Mouse (Mus musculus) stomach, embryonic 15.5 days (tissue): ENCODE results near the gene 3110040M04Rik. TPM values are rescaled to one million over a fixed set of nuclear protein-coding genes. Genes with fewer than 3 reads are reported as not detected.
"Not testable (repeated sequence)": the region's sequence is repeated elsewhere in the genome, so short reads cannot be mapped to it uniquely, and the experiment has no call there.

ENCODE experiments used
- ATAC-seq: fragments of 200-750 bp; cut with Nextera tagmentation; 2 replicates; pipeline ENCODE4 v1.8.0; 2017; ENCODE audit warnings: low read depth, moderate number of reproducible peaks, moderate TSS enrichment; ENCODE audit not compliant: insufficient read depth, low FRiP score
- H3K27ac ChIP-seq: fragments of 300-500 bp; sonication (generic); 2 replicates; pipeline ENCODE4 v1.5.1; 2015; ENCODE audit warnings: mild to moderate bottlenecking, inconsistent platforms
- H3K27me3 ChIP-seq: fragments of 300-500 bp; sonication (generic); replicated peaks from 2 replicates; pipeline ENCODE4 v1.6.1; 2015; ENCODE audit warnings: inconsistent platforms
- H3K36me3 ChIP-seq: fragments of 300-500 bp; sonication (generic); 2 replicates; pipeline ENCODE4 v1.6.1; 2015; ENCODE audit warnings: inconsistent platforms
- H3K4me1 ChIP-seq: fragments of 300-500 bp; sonication (generic); 2 replicates; pipeline ENCODE4 v1.6.1; 2015; ENCODE audit warnings: inconsistent platforms
- H3K4me2 ChIP-seq: fragments of 300-500 bp; sonication (generic); 2 replicates; pipeline ENCODE4 v1.6.1; 2015; ENCODE audit warnings: mild to moderate bottlenecking, inconsistent platforms
- H3K4me3 ChIP-seq: fragments of 300-500 bp; sonication (generic); replicated peaks from 2 replicates; pipeline ENCODE4 v1.5.1; 2015; ENCODE audit warnings: inconsistent platforms
- H3K9ac ChIP-seq: fragments of 300-500 bp; sonication (generic); 2 replicates; pipeline ENCODE4 v1.6.1; 2015; ENCODE audit warnings: inconsistent platforms
- H3K9me3 ChIP-seq: fragments of 300-500 bp; sonication (generic); 2 replicates; pipeline ENCODE4 v1.6.1; 2016; ENCODE audit warnings: inconsistent platforms
- WGBS: fragments of 180-500 bp; shearing (Covaris S2); methylation state at CpG from one replicate; pipeline ENCODE4 v1.1.7; 2015; 5-methylcytosine and 5-hydroxymethylcytosine counted together
- polyA plus RNA-seq: library from polyadenylated mRNA; unstranded; fragments of >200 nt; fragmentation: Nextera tagmentation; extraction: Ambion mirVana; gene quantifications from 2 replicates; pipeline ENCODE4 v1.2.1, GENCODE M21; 2015

The 3110040M04Rik gene
- polyA plus RNA-seq, 1 experiment from 2014 or later: 0.33 TPM

GRCm38 (mm10) chr1:151198120-151198519 lies 5.8 kb upstream of the 3110040M04Rik start, which contains the start of gene Gm47995:
TSS of gene Gm47995 (plus strand) at chr1:151198448.
- H3K4me3 ChIP-seq, H3K36me3 ChIP-seq, H3K9ac ChIP-seq, H3K4me1 ChIP-seq, H3K9me3 ChIP-seq, H3K27me3 ChIP-seq, H3K27ac ChIP-seq, H3K4me2 ChIP-seq, ATAC-seq: not testable (repeated sequence)
- 69% methylated on average over 3 of the region's 4 CpGs for WGBS

GRCm38 (mm10) chr1:151200620-151201019 lies 3.3 kb upstream of the 3110040M04Rik start:
- not testable (repeated sequence) for H3K9ac ChIP-seq, H3K9me3 ChIP-seq, H3K4me2 ChIP-seq, H3K27me3 ChIP-seq, H3K4me1 ChIP-seq, ATAC-seq, H3K27ac ChIP-seq, H3K36me3 ChIP-seq, H3K4me3 ChIP-seq

GRCm38 (mm10) chr1:151202771-151203170 lies 1.1 kb upstream of the 3110040M04Rik start:
- H3K27me3 ChIP-seq: not testable (repeated sequence)
- 68% methylated on average over 4 of the region's 5 CpGs for WGBS
- ATAC-seq: peak; percentile 50; the same call in 1 of the 2 replicates

GRCm38 (mm10) chr1:151208493-151208892 lies 4.6 kb downstream of the 3110040M04Rik start:
- not testable (repeated sequence) for H3K27ac ChIP-seq
- ATAC-seq: peak; percentile 43; the same call in 1 of the 2 replicates

More at GRCm38 (mm10) chr1:151202771-151203170, 1.1 kb upstream of the 3110040M04Rik start:
- not testable (repeated sequence) for H3K9ac ChIP-seq, H3K27ac ChIP-seq, H3K4me1 ChIP-seq, H3K9me3 ChIP-seq, H3K4me2 ChIP-seq, H3K36me3 ChIP-seq, H3K4me3 ChIP-seq

GRCm38 (mm10) chr1:151208944-151209343 lies 5.0 kb downstream of the 3110040M04Rik start:
- H3K4me3 ChIP-seq, H3K4me1 ChIP-seq, H3K27ac ChIP-seq, ATAC-seq, H3K36me3 ChIP-seq, H3K9ac ChIP-seq, H3K27me3 ChIP-seq, H3K4me2 ChIP-seq, H3K9me3 ChIP-seq: not testable (repeated sequence)

More at GRCm38 (mm10) chr1:151208493-151208892, 4.6 kb downstream of the 3110040M04Rik start:
- H3K9ac ChIP-seq, H3K9me3 ChIP-seq, H3K4me1 ChIP-seq, H3K4me2 ChIP-seq, H3K27me3 ChIP-seq, H3K36me3 ChIP-seq, H3K4me3 ChIP-seq: not testable (repeated sequence)
- 72% methylated on average over 4 of the region's 5 CpGs for WGBS

- H3K4me1 ChIP-seq, ATAC-seq, H3K9ac ChIP-seq, H3K27ac ChIP-seq, H3K36me3 ChIP-seq, H3K27me3 ChIP-seq, H3K4me3 ChIP-seq, H3K9me3 ChIP-seq, H3K4me2 ChIP-seq: not testable (repeated sequence)
- WGBS: 83% methylated on average over 7 of the region's 8 CpGs
These were observed 6.0 kb downstream of the 3110040M04Rik start, which contains the start of gene Gm47996 for GRCm38 (mm10) chr1:151209824-151210355. TSS of gene Gm47996 (plus strand) at chr1:151210131.

GRCm38 (mm10) chr1:151211666-151212065 lies 7.7 kb downstream of the 3110040M04Rik start:
- not testable (repeated sequence) for H3K9ac ChIP-seq, H3K27me3 ChIP-seq, H3K4me1 ChIP-seq, ATAC-seq, H3K36me3 ChIP-seq, H3K4me3 ChIP-seq, H3K9me3 ChIP-seq, H3K27ac ChIP-seq, H3K4me2 ChIP-seq
- WGBS: 79% methylated on average over 5 of the region's 5 CpGs

- no peak overlapping the region for H3K27ac ChIP-seq
- H3K36me3 ChIP-seq: no peaks in the 10 kb centered on the region
- no peak for ATAC-seq
- WGBS: 69% methylated on average over 2 of the region's 2 CpGs
- H3K4me1 ChIP-seq: no peaks in the 10 kb centered on the region
- H3K9me3 ChIP-seq: no peaks in the 10 kb centered on the region
- H3K9ac ChIP-seq: no peak overlapping the region
- no peak overlapping the region for H3K4me3 ChIP-seq
- no peaks in the 10 kb centered on the region for H3K27me3 ChIP-seq
- no peak overlapping the region for H3K4me2 ChIP-seq
These were observed 10.9 kb downstream of the 3110040M04Rik start for GRCm38 (mm10) chr1:151214862-151215261.

- no peak overlapping the region for H3K9ac ChIP-seq
- H3K4me2 ChIP-seq: no peak overlapping the region
- no peaks in the 10 kb centered on the region for H3K36me3 ChIP-seq
- WGBS: 24% methylated on average over 1 of the region's 1 CpGs
- H3K27ac ChIP-seq: no peak overlapping the region
- peak; percentile 47; the same call in 1 of the 2 replicates for ATAC-seq
- no peaks in the 10 kb centered on the region for H3K9me3 ChIP-seq
- no peaks in the 10 kb centered on the region for H3K4me1 ChIP-seq
- no peak overlapping the region for H3K4me3 ChIP-seq
- no peaks in the 10 kb centered on the region for H3K27me3 ChIP-seq
These were observed 12.1 kb downstream of the 3110040M04Rik start for GRCm38 (mm10) chr1:151215985-151216384.

- no peak overlapping the region for H3K4me2 ChIP-seq
- no peaks in the 10 kb centered on the region for H3K9me3 ChIP-seq
- H3K27me3 ChIP-seq: no peaks in the 10 kb centered on the region
- H3K36me3 ChIP-seq: no peaks in the 10 kb centered on the region
- 59% methylated on average over 3 of the region's 3 CpGs for WGBS
- H3K4me1 ChIP-seq: no peaks in the 10 kb centered on the region
- H3K27ac ChIP-seq: no peak overlapping the region
- H3K9ac ChIP-seq: no peak overlapping the region
- no peak for ATAC-seq
- H3K4me3 ChIP-seq: no peak overlapping the region
These were observed 12.5 kb downstream of the 3110040M04Rik start for GRCm38 (mm10) chr1:151216417-151216816.

- no peak for ATAC-seq
- Histone ChIP-seq H3K27ac (no peak overlapping the region), H3K9me3 (no peaks in the 10 kb centered on the region), H3K4me1 (no peaks in the 10 kb centered on the region), H3K4me2 (no peak overlapping the region), H3K4me3 (no peak overlapping the region), H3K36me3 (no peaks in the 10 kb centered on the region), H3K9ac (no peak overlapping the region), H3K27me3 (no peaks in the 10 kb centered on the region)
- 87% methylated on average over 5 of the region's 5 CpGs for WGBS
These were observed 15.1 kb downstream of the 3110040M04Rik start for GRCm38 (mm10) chr1:151219045-151219444.

- H3K4me2 ChIP-seq: no peak overlapping the region
- H3K9me3 ChIP-seq: no peaks in the 10 kb centered on the region
- no peaks in the 10 kb centered on the region for H3K36me3 ChIP-seq
- ATAC-seq: no peak
- H3K27me3 ChIP-seq: no peaks in the 10 kb centered on the region
- H3K27ac ChIP-seq: no peak overlapping the region
- H3K9ac ChIP-seq: no peak overlapping the region
- 72% methylated on average over 7 of the region's 7 CpGs for WGBS
- H3K4me1 ChIP-seq: no peaks in the 10 kb centered on the region
- no peak overlapping the region for H3K4me3 ChIP-seq
These were observed 16.2 kb downstream of the 3110040M04Rik start for GRCm38 (mm10) chr1:151220098-151220497.
